Mouse (Mus musculus) MEL (cell line): Measurements from ENCODE around the gene Xndc1. TPM values are rescaled to one million over a fixed set of nuclear protein-coding genes. Genes with fewer than 3 reads are reported as not detected.

Experiments used
- DNase-seq: peaks from one replicate; pipeline ENCODE4 v3.0.0; 2011; ENCODE audit warnings: low read depth, low spot score
- H3K27ac ChIP-seq: 2 replicates; pipeline ENCODE4 v1.5.1; 2012; ENCODE audit warnings: low read depth, mild to moderate bottlenecking, control low read depth, low read length, moderate library complexity; ENCODE audit not compliant: control insufficient read depth
- H3K27me3 ChIP-seq, 2 experiments: fragments of 150-350 bp in 1 of 2; sonication (generic) in 1 of 2; 2 replicates each; pipeline ENCODE4 v1.6.1; 2012; ENCODE audit warnings: low read length in 2 of 2, mild to moderate bottlenecking in 2 of 2, improper control_type of control experiment in 1 of 2, moderate library complexity in 1 of 2; ENCODE audit not compliant: insufficient read depth in 2 of 2, control insufficient read depth in 1 of 2
- H3K36me3 ChIP-seq, 2 experiments: 2 replicates each; pipeline ENCODE4 v1.6.1; 2012 to 2014; ENCODE audit warnings: low read length in 2 of 2, improper control_type of control experiment in 1 of 2, inconsistent platforms in 1 of 2, mild to moderate bottlenecking in 1 of 2; ENCODE audit not compliant: insufficient read depth in 2 of 2, control insufficient read depth in 1 of 2
- H3K4me1 ChIP-seq, 2 experiments: fragments of 150-350 bp in 1 of 2; sonication (generic) in 1 of 2; 2 replicates each; pipeline ENCODE4 v1.6.1; 2012; ENCODE audit warnings: low read length in 2 of 2, improper control_type of control experiment in 1 of 2, mild to moderate bottlenecking in 1 of 2; ENCODE audit not compliant: insufficient read depth in 2 of 2, control insufficient read depth in 1 of 2
- H3K4me3 ChIP-seq, 2 experiments: fragments of 150-350 bp in 1 of 2; sonication (generic) in 1 of 2; 2 replicates each; pipeline ENCODE4 v1.5.1; 2012; ENCODE audit warnings: low read depth in 2 of 2, low read length in 2 of 2, mild to moderate bottlenecking in 2 of 2, moderate library complexity in 2 of 2, control low read depth in 1 of 2, improper control_type of control experiment in 1 of 2; ENCODE audit not compliant: control insufficient read depth in 1 of 2, insufficient read depth in 1 of 2
- H3K79me2 ChIP-seq: 2 replicates; pipeline ENCODE4 v1.6.1; 2012; ENCODE audit warnings: mild to moderate bottlenecking, low read length, moderate library complexity; ENCODE audit not compliant: control insufficient read depth, poor library complexity, insufficient read depth
- H3K9ac ChIP-seq: 2 replicates; pipeline ENCODE4 v1.6.1; 2012; ENCODE audit warnings: low read depth, mild to moderate bottlenecking, control low read depth, low read length, moderate library complexity; ENCODE audit not compliant: control insufficient read depth, poor library complexity, severe bottlenecking
- H3K9me3 ChIP-seq: fragments of 150-350 bp; sonication (generic); replicated peaks from 2 replicates; pipeline ENCODE4 v1.6.1; 2012; ENCODE audit warnings: mild to moderate bottlenecking, low read length, improper control_type of control experiment, moderate library complexity; ENCODE audit not compliant: insufficient read depth
- BHLHE40 ChIP-seq: IDR thresholded peaks from 2 replicates; pipeline ENCODE4 v1.6.1; 2012; ENCODE audit warnings: low read depth, mild to moderate bottlenecking, inconsistent platforms, low read length, improper control_type of control experiment, borderline replicate concordance
- CHD2 ChIP-seq: IDR thresholded peaks from 2 replicates; pipeline ENCODE4 v1.6.1; 2011; ENCODE audit warnings: low read length, improper control_type of control experiment
- E2F4 ChIP-seq: IDR thresholded peaks from 2 replicates; pipeline ENCODE4 v1.6.1; 2011; ENCODE audit warnings: low read depth, low read length, improper control_type of control experiment, borderline replicate concordance
- GABPA ChIP-seq: IDR thresholded peaks from 2 replicates; pipeline ENCODE4 v1.6.1; 2012; ENCODE audit warnings: low read depth, mild to moderate bottlenecking, inconsistent platforms, low read length, improper control_type of control experiment, moderate library complexity
- JUND ChIP-seq: IDR thresholded peaks from 2 replicates; pipeline ENCODE4 v1.6.1; 2011; ENCODE audit warnings: low read depth, mild to moderate bottlenecking, improper control_type of control experiment, low read length
- MAX ChIP-seq: IDR thresholded peaks from 2 replicates; pipeline ENCODE4 v1.6.1; 2011; ENCODE audit warnings: low read length, improper control_type of control experiment
- MAZ ChIP-seq: IDR thresholded peaks from 2 replicates; pipeline ENCODE4 v1.6.1; 2012; ENCODE audit warnings: low read depth, mild to moderate bottlenecking, inconsistent platforms, low read length, improper control_type of control experiment
- MEF2A ChIP-seq: IDR thresholded peaks from 2 replicates; pipeline ENCODE4 v1.6.1; 2014; ENCODE audit warnings: low read depth, mild to moderate bottlenecking, inconsistent platforms, low read length, improper control_type of control experiment; ENCODE audit not compliant: poor library complexity, insufficient replicate concordance, severe bottlenecking; ENCODE audit errors: extremely low read depth
- MXI1 ChIP-seq: IDR thresholded peaks from 2 replicates; pipeline ENCODE4 v1.6.1; 2011; ENCODE audit warnings: mild to moderate bottlenecking, low read depth, low read length, improper control_type of control experiment
- MYC ChIP-seq: IDR thresholded peaks from 2 replicates; pipeline ENCODE4 v1.6.1; 2011; ENCODE audit warnings: low read depth, mild to moderate bottlenecking, low read length, improper control_type of control experiment, moderate library complexity
- NELFE ChIP-seq: IDR thresholded peaks from 2 replicates; pipeline ENCODE4 v1.6.1; 2011; ENCODE audit warnings: low read depth, low read length, improper control_type of control experiment
- POLR2AphosphoS5 ChIP-seq: IDR thresholded peaks from 2 replicates; pipeline ENCODE4 v1.6.1; 2012; ENCODE audit warnings: low read depth, borderline replicate concordance, mild to moderate bottlenecking, inconsistent platforms, low read length, moderate library complexity, mixed read lengths
- RCOR1 ChIP-seq: IDR thresholded peaks from 2 replicates; pipeline ENCODE4 v1.6.1; 2012; ENCODE audit warnings: low read depth, mild to moderate bottlenecking, inconsistent platforms, low read length, improper control_type of control experiment
- TAL1 ChIP-seq: IDR thresholded peaks from 2 replicates; pipeline ENCODE4 v1.6.1; 2012; ENCODE audit warnings: mild to moderate bottlenecking, inconsistent platforms, low read length, moderate library complexity, mixed read lengths
- TBP ChIP-seq: IDR thresholded peaks from 2 replicates; pipeline ENCODE4 v1.8.0; 2011; ENCODE audit warnings: low read depth, low read length, improper control_type of control experiment
- TCF12 ChIP-seq: IDR thresholded peaks from 2 replicates; pipeline ENCODE4 v1.6.1; 2014; ENCODE audit warnings: low read depth, mild to moderate bottlenecking, inconsistent platforms, low read length, improper control_type of control experiment, moderate library complexity
- UBTF ChIP-seq: IDR thresholded peaks from 2 replicates; pipeline ENCODE4 v1.6.1; 2012; ENCODE audit warnings: low read depth, mild to moderate bottlenecking, inconsistent platforms, low read length, improper control_type of control experiment, moderate library complexity, borderline replicate concordance; ENCODE audit not compliant: insufficient read depth
- USF1 ChIP-seq: IDR thresholded peaks from 2 replicates; pipeline ENCODE4 v1.6.1; 2014; ENCODE audit warnings: low read depth, mild to moderate bottlenecking, inconsistent platforms, low read length, improper control_type of control experiment, moderate library complexity
- ZMIZ1 ChIP-seq: IDR thresholded peaks from 2 replicates; pipeline ENCODE4 v1.6.1; 2012; ENCODE audit warnings: low read depth, mild to moderate bottlenecking, inconsistent platforms, low read length, improper control_type of control experiment, moderate library complexity
- ZNF384 ChIP-seq: IDR thresholded peaks from 2 replicates; pipeline ENCODE4 v1.6.1; 2012; ENCODE audit warnings: low read depth, mild to moderate bottlenecking, inconsistent platforms, low read length, improper control_type of control experiment
- polyA plus RNA-seq, 2 experiments: library from polyadenylated mRNA; stranded (reverse) in 1 of 2; unstranded in 1 of 2; fragments of >175 nt in 1 of 2; fragments of >200 nt in 1 of 2; gene quantifications; 2 replicates each; pipeline versions ENCODE4 v1.2.1 to v1.2.4; 2012; ENCODE audit warnings: low replicate concordance in 2 of 2, low read depth in 1 of 2; ENCODE audit not compliant: insufficient read length in 2 of 2, insufficient read depth in 1 of 2, missing spikeins in 1 of 2
- total RNA-seq: library from RNA; depleted of rRNA; stranded (reverse); fragments of 300-350 nt; gene quantifications from 2 replicates; pipeline ENCODE4 v1.2.3, GENCODE M21; 2012

Xndc1 gene
- total and polyA plus RNA-seq, 3 experiments: 16.6 to 30.0 TPM; not detected in 1

GRCm38 (mm10) chr7:102018034-102018433, 47.3 kb upstream of the Xndc1 start:
- no peak for TF ChIP-seq TBP
- no peak for TF ChIP-seq ZMIZ1
- no peak for TF ChIP-seq BHLHE40
- no peak for TF ChIP-seq MAX
- no peak for TF ChIP-seq POLR2AphosphoS5
- no peak for TF ChIP-seq NELFE
- TF ChIP-seq MXI1: no peak
- no peak for TF ChIP-seq MEF2A
- TF ChIP-seq E2F4: no peak
- no peak for TF ChIP-seq MAZ
- no peak for TF ChIP-seq ZNF384
- TF ChIP-seq RCOR1: no peak
- no peak for TF ChIP-seq TAL1
- no peak for TF ChIP-seq GABPA
- no peak for TF ChIP-seq UBTF
- no peak for DNase-seq
- H3K4me1 ChIP-seq: no peaks in the 10 kb centered on the region
- no peak overlapping the region for H3K27ac ChIP-seq
- no peaks in the 10 kb centered on the region for H3K9me3 ChIP-seq
- H3K9ac ChIP-seq: no peak overlapping the region
- H3K4me3 ChIP-seq: no peak overlapping the region
- H3K27me3 ChIP-seq: no peaks in the 10 kb centered on the region
- no peaks in the 10 kb centered on the region for H3K79me2 ChIP-seq
- H3K36me3 ChIP-seq: peaks cover 0 to 4% of the 10 kb centered on the region in 2 experiments; a peak in 2 of 4 replicates

GRCm38 (mm10) chr7:102018590-102018989, 46.7 kb upstream of the Xndc1 start, which contains the start of gene Il18bp:
Gene Il18bp, minus strand, starts transcription at chr7:102018690.
- Histone ChIP-seq H3K4me1 (no peaks in the 10 kb centered on the region), H3K27ac (no peak within 1 kb of the TSS), H3K9me3 (no peaks in the 10 kb centered on the region), H3K36me3 (peaks cover 0 to 4% of the 10 kb centered on the region in 2 experiments; a peak in 2 of 4 replicates), H3K4me3 (no peak within 1 kb of the TSS), H3K79me2 (no peaks in the 10 kb centered on the region), H3K27me3 (no peaks in the 10 kb centered on the region), H3K9ac (no peak within 1 kb of the TSS)
- DNase-seq: no peak
- TF ChIP-seq MAX: no peak
- TF ChIP-seq TBP: no peak
- TF ChIP-seq JUND: no peak
- TF ChIP-seq CHD2: no peak
- TF ChIP-seq MYC: no peak
- no peak for TF ChIP-seq POLR2AphosphoS5
- no peak for TF ChIP-seq USF1
- TF ChIP-seq UBTF: no peak
- no peak for TF ChIP-seq TCF12
- TF ChIP-seq E2F4: no peak
- no peak for TF ChIP-seq MEF2A
- TF ChIP-seq, all 39 proteins: peak for 0
